Mouse (Mus musculus) neural tube, embryonic 14.5 days (tissue): Measurements from ENCODE around the gene Srsf2. TPM values are rescaled to one million over a fixed set of nuclear protein-coding genes. Genes with fewer than 3 reads are reported as not detected.
A peak's percentile ranks its signal among the peaks of the same experiment; 100 is the strongest.
"Not testable (repeated sequence)": the region's sequence is repeated elsewhere in the genome, so short reads cannot be mapped to it uniquely, and the experiment has no call there.

Source experiments
- ATAC-seq: fragments of 200-750 bp; cut with Nextera tagmentation; 2 replicates; pipeline ENCODE4 v1.8.0; 2017; ENCODE audit warnings: low read depth, mild to moderate bottlenecking, moderate TSS enrichment, moderate library complexity
- H3K27ac ChIP-seq: fragments of 300-500 bp; sonication (generic); 2 replicates; pipeline ENCODE4 v1.5.1; 2014; ENCODE audit warnings: low read depth, mild to moderate bottlenecking, control low read depth, low read length, moderate library complexity, mixed read lengths
- H3K27me3 ChIP-seq: fragments of 300-500 bp; sonication (generic); 2 replicates; pipeline ENCODE4 v1.6.1; 2014; ENCODE audit warnings: low read length; ENCODE audit not compliant: control insufficient read depth, insufficient read depth
- H3K36me3 ChIP-seq: fragments of 300-500 bp; sonication (generic); 2 replicates; pipeline ENCODE4 v1.6.1; 2014; ENCODE audit warnings: low read length, mixed read lengths; ENCODE audit not compliant: control insufficient read depth, insufficient read depth
- H3K4me1 ChIP-seq: fragments of 300-500 bp; sonication (generic); 2 replicates; pipeline ENCODE4 v1.6.1; 2014; ENCODE audit warnings: low read length; ENCODE audit not compliant: control insufficient read depth, insufficient read depth
- H3K4me2 ChIP-seq: fragments of 300-500 bp; sonication (generic); 2 replicates; pipeline ENCODE4 v1.6.1; 2014; ENCODE audit warnings: mild to moderate bottlenecking, low read depth, low read length, control low read depth
- H3K4me3 ChIP-seq: fragments of 300-500 bp; sonication (generic); 2 replicates; pipeline ENCODE4 v1.5.1; 2014; ENCODE audit warnings: low read depth, low read length, control low read depth, mixed read lengths
- H3K9ac ChIP-seq: fragments of 300-500 bp; sonication (generic); replicated peaks from 2 replicates; pipeline ENCODE4 v1.6.1; 2014; ENCODE audit warnings: low read depth, mild to moderate bottlenecking, control low read depth, low read length, mixed read lengths
- H3K9me3 ChIP-seq: fragments of 300-500 bp; sonication (generic); 2 replicates; pipeline ENCODE4 v1.6.1; 2016; ENCODE audit warnings: low read length; ENCODE audit not compliant: control insufficient read depth
- WGBS: fragments of 180-500 bp; shearing (Covaris S2); extraction: QIAGEN DNeasy Blood & Tissue Kit; methylation state at CpG from one replicate; pipeline ENCODE4 v1.1.7; 2014; 5-methylcytosine and 5-hydroxymethylcytosine counted together
- polyA plus RNA-seq: library from polyadenylated mRNA; unstranded; fragments of >200 nt; fragmentation: Nextera tagmentation; extraction: Ambion mirVana; gene quantifications from 2 replicates; pipeline ENCODE4 v1.2.1, GENCODE M21; 2014

Srsf2 gene
- polyA plus RNA-seq, 1 experiment from 2014 or later: 602 TPM

- peak overlapping the region; percentile 62 for H3K4me3 ChIP-seq
- H3K9me3 ChIP-seq: no peaks in the 10 kb centered on the region
- no peaks in the 10 kb centered on the region for H3K27me3 ChIP-seq
- H3K4me2 ChIP-seq: peak overlapping the region; percentile 91
- peaks cover 20% of the 10 kb centered on the region for H3K4me1 ChIP-seq
- peak overlapping the region; percentile 69 for H3K27ac ChIP-seq
- peak overlapping the region; percentile 87 for H3K9ac ChIP-seq
- peak; percentile 21; the same call in 1 of the 2 replicates for ATAC-seq
- WGBS: 5% methylated on average over 17 of the region's 17 CpGs
- no peaks in the 10 kb centered on the region for H3K36me3 ChIP-seq
Measured at GRCm38 (mm10) chr11:116826550-116827504, 26.1 kb downstream of the Srsf2 start.

GRCm38 (mm10) chr11:116825230-116825629 lies 27.7 kb downstream of the Srsf2 start:
- Histone ChIP-seq H3K9ac (0 out of 2 replicates have a peak overlapping the region, but pooled peaks have one; percentile 32), H3K4me3 (peak overlapping the region; percentile 9; the same call in 1 of the 2 replicates), H3K4me2 (peak overlapping the region; percentile 91), H3K27me3 (no peaks in the 10 kb centered on the region), H3K9me3 (no peaks in the 10 kb centered on the region), H3K27ac (peak overlapping the region; percentile 57), H3K36me3 (no peaks in the 10 kb centered on the region), H3K4me1 (peaks cover 20% of the 10 kb centered on the region)
- 21% methylated on average over 4 of the region's 5 CpGs for WGBS
- ATAC-seq: 0 out of 2 replicates have a peak, but pooled peaks have one; percentile 7

- WGBS: 98% methylated on average over 10 of the region's 10 CpGs
- H3K9ac ChIP-seq, H3K36me3 ChIP-seq, H3K27me3 ChIP-seq, H3K4me2 ChIP-seq, H3K9me3 ChIP-seq, H3K27ac ChIP-seq, ATAC-seq, H3K4me3 ChIP-seq: not testable (repeated sequence)
- peaks cover 20% of the 10 kb centered on the region for H3K4me1 ChIP-seq
Measured at GRCm38 (mm10) chr11:116823885-116824284, 29.0 kb downstream of the Srsf2 start.

DNA sequence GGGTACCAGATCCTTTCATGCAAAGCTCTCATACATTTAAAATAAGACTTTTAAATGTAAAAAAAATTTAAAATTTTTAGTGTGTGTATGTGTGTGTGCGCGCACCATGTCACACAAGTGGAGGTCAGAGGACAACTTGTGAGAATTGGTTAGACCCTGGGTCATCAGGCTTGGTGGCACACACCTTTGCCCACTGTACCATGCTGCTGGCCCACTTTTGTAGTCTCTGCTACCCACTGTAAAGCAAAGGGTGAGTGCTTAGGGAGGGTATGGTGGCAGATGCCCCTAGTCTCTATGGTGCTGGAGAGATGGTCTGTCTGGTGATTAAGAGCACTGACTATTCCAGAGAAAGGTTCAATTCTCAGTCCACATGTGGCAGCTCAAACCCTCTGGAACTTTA lies 29.6 kb downstream of the Srsf2 start:
- no peak for ATAC-seq
- Histone ChIP-seq H3K4me3 (no peak overlapping the region), H3K4me2 (no peak overlapping the region), H3K9ac (no peak overlapping the region), H3K27me3 (no peaks in the 10 kb centered on the region), H3K36me3 (no peaks in the 10 kb centered on the region), H3K4me1 (peaks cover 20% of the 10 kb centered on the region), H3K9me3 (no peaks in the 10 kb centered on the region), H3K27ac (no peak overlapping the region)
- 98% methylated on average over 2 of the region's 2 CpGs for WGBS

DNA sequence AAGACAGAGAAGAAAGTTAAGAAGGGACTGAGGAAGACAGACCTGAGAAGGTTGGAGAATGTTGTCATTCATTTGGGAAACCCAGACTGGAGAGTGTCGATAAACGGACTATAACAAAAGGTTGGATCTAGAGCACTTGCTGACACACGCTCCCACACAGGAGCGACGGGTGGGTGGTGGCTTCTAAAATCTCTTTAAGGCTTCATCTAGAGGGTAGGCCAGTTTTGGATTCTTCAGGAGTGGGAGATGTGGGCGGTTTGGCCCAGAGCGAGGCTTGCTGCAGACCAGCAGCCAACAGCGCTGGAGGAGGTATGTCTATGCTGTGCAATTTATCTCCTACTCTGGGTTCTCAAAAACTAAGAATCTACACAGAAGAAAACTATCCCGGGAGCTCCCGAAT lies 30.3 kb downstream of the Srsf2 start:
- 92% methylated on average over 10 of the region's 10 CpGs for WGBS
- no peak overlapping the region for H3K4me3 ChIP-seq
- peaks cover 20% of the 10 kb centered on the region for H3K4me1 ChIP-seq
- H3K27me3 ChIP-seq: no peaks in the 10 kb centered on the region
- no peak overlapping the region for H3K9ac ChIP-seq
- H3K27ac ChIP-seq: no peak overlapping the region
- H3K9me3 ChIP-seq: no peaks in the 10 kb centered on the region
- no peak overlapping the region for H3K4me2 ChIP-seq
- no peaks in the 10 kb centered on the region for H3K36me3 ChIP-seq
- no peak for ATAC-seq

DNA sequence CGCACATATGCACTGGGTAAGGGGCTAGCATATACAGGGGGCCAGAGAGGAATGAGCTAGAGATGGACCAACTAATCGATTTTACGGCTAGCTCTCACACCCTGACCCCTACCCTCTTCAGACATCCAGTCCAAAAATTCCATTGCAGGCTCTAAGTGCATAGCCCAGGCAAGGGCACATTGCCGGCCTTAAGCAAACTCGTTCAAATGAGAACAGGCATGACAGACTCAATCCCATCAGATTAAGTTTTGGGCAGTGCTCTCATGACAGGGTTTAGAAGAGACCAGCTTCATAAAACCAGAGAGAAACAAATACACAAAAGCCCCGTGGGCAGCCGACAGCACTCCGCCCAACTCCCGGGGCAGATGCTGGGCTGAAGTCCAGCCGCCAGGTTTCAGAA lies 30.7 kb downstream of the Srsf2 start:
- WGBS: 68% methylated on average over 10 of the region's 10 CpGs
- no peak overlapping the region for H3K27ac ChIP-seq

GRCm38 (mm10) chr11:116821057-116821940 lies 31.6 kb downstream of the Srsf2 start:
- no peak overlapping the region for H3K9ac ChIP-seq
- H3K36me3 ChIP-seq: no peaks in the 10 kb centered on the region
- no peaks in the 10 kb centered on the region for H3K9me3 ChIP-seq
- no peak for ATAC-seq
- peaks cover 10% of the 10 kb centered on the region for H3K4me1 ChIP-seq
- no peak overlapping the region for H3K4me2 ChIP-seq
- no peaks in the 10 kb centered on the region for H3K27me3 ChIP-seq
- H3K4me3 ChIP-seq: no peak overlapping the region
- WGBS: 58% methylated on average over 13 of the region's 13 CpGs
- no peak overlapping the region for H3K27ac ChIP-seq

More for the DNA sequence above, 30.7 kb downstream of the Srsf2 start:
- peaks cover 16% of the 10 kb centered on the region for H3K4me1 ChIP-seq
- no peak overlapping the region for H3K9ac ChIP-seq
- ATAC-seq: no peak
- H3K4me3 ChIP-seq: no peak overlapping the region
- no peaks in the 10 kb centered on the region for H3K36me3 ChIP-seq
- H3K4me2 ChIP-seq: no peak overlapping the region
- no peaks in the 10 kb centered on the region for H3K27me3 ChIP-seq
- H3K9me3 ChIP-seq: no peaks in the 10 kb centered on the region

GRCm38 (mm10) chr11:116819932-116820593 lies 32.8 kb downstream of the Srsf2 start:
- Histone ChIP-seq H3K27me3 (no peaks in the 10 kb centered on the region), H3K9me3 (no peaks in the 10 kb centered on the region), H3K4me3 (no peak overlapping the region), H3K4me1 (peaks cover 9% of the 10 kb centered on the region), H3K36me3 (no peaks in the 10 kb centered on the region), H3K9ac (no peak overlapping the region), H3K27ac (no peak overlapping the region), H3K4me2 (no peak overlapping the region)
- WGBS: 85% methylated on average over 5 of the region's 5 CpGs
- ATAC-seq: no peak
